Mouse (Mus musculus): ENCODE results near the gene Trex1. TPM values are rescaled to one million over a fixed set of nuclear protein-coding genes. Genes with fewer than 3 reads are reported as not detected.

Gene Trex1
- polyA plus RNA-seq (2012; rRNA removed): 10.2 and 12.5 TPM in 2 replicates

GRCm38 (mm10) chr9:109059136-109059903, at the start of gene Trex1:
TSS of gene Trex1 (minus strand) at chr9:109059734.

GRCm38 (mm10) chr9:109095137-109095982, 35.8 kb upstream of the Trex1 start, which contains the start of gene Plxnb1:
TSS of gene Plxnb1 (plus strand) at chr9:109095389.

GRCm38 (mm10) chr9:109082124-109082800, 22.7 kb upstream of the Trex1 start, which contains the start of the genes Ccdc51 and Tma7:
TSS of gene Ccdc51 (plus strand) at chr9:109082493.
TSS of gene Tma7 (minus strand) at chr9:109082587.

GRCm38 (mm10) chr9:109073661-109074573, 14.4 kb upstream of the Trex1 start, which contains the start of gene Atrip:
TSS of gene Atrip (minus strand) at chr9:109074124.

GRCm38 (mm10) chr9:109038086-109038895, 21.2 kb downstream of the Trex1 start, which contains the start of gene Shisa5:
TSS of gene Shisa5 (plus strand) at chr9:109038565.

Other genes with a start within 250 kb of the Trex1 start
- gene Celsr3, start 233.4 kb downstream of the Trex1 start, polyA plus RNA-seq (2012; rRNA removed): 0.15 and 0.23 TPM in 2 replicates
- 3.9 and 4.0 TPM in 2 replicates for gene Slc26a6, start 206.5 kb downstream of the Trex1 start, polyA plus RNA-seq (2012; rRNA removed)
- not detected in 2 replicates for gene Tmem89, start 145.1 kb downstream of the Trex1 start, polyA plus RNA-seq (2012; rRNA removed)
- gene Uqcrc1, start 123.1 kb downstream of the Trex1 start, polyA plus RNA-seq (2012; rRNA removed): 177 and 218 TPM in 2 replicates
- 0.54 and 0.69 TPM in 2 replicates for gene Col7a1, start 106.1 kb downstream of the Trex1 start, polyA plus RNA-seq (2012; rRNA removed)
- gene Ucn2, start 73.7 kb downstream of the Trex1 start, polyA plus RNA-seq (2012; rRNA removed): 0.10 and 0.12 TPM in 2 replicates
- gene Pfkfb4, start 68.0 kb downstream of the Trex1 start, polyA plus RNA-seq (2012; rRNA removed): 1.9 and 2.7 TPM in 2 replicates
- 12.1 and 14.9 TPM in 2 replicates for gene Shisa5, start 21.2 kb downstream of the Trex1 start, polyA plus RNA-seq (2012; rRNA removed)
- 5.3 and 6.3 TPM in 2 replicates for gene Atrip, start 14.4 kb upstream of the Trex1 start, polyA plus RNA-seq (2012; rRNA removed)
- gene Ccdc51, start 22.8 kb upstream of the Trex1 start, polyA plus RNA-seq (2012; rRNA removed): 7.0 and 7.9 TPM in 2 replicates
- 101 and 103 TPM in 2 replicates for gene Tma7, start 22.9 kb upstream of the Trex1 start, polyA plus RNA-seq (2012; rRNA removed)
- gene Plxnb1, start 35.7 kb upstream of the Trex1 start, polyA plus RNA-seq (2012; rRNA removed): 3.7 and 4.1 TPM in 2 replicates
- not detected in 2 replicates for gene Fbxw21, start 102.3 kb upstream of the Trex1 start, polyA plus RNA-seq (2012; rRNA removed)
- not detected in 2 replicates for gene Fbxw13, start 136.2 kb upstream of the Trex1 start, polyA plus RNA-seq (2012; rRNA removed)
- 0.02 TPM in 1 of 2 replicates, not detected in the other for gene Fbxw20, start 175.0 kb upstream of the Trex1 start, polyA plus RNA-seq (2012; rRNA removed)
- not detected in 2 replicates for gene Fbxw14, start 227.9 kb upstream of the Trex1 start, polyA plus RNA-seq (2012; rRNA removed)